Comparison of ENCODE assay signal across 11 mouse cellular contexts in the genomic region with DNA sequence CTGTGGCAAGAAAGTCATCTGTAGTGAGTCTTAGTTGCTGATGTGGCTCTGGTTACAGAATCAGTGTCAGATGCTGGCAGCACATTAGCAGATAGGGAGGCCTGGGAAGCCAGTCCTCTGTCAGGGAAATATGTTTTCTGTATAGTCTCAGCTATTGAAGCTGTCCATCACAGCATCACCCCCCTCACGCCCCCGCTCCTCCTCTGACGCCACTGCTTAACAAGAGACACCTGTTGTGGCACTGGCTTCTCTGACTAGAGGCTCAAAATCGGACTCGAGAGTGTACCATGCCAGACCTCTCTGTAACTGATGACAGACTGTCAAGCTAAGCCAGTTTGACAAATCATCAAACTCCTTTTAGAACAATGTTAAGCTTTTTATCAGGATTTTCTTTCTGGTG.
DNase-seq lines count a peak whose midpoint lies in the region; ATAC-seq and TF ChIP-seq lines count a peak whose summit lies in the region.
"Had no signal": no experiment of that assay in that cellular context is flagged by ENCODE, and none has a peak within 500 bp of the region (broad histone marks: within the 10 kb centered on the region; RNA-seq: fewer than 3 reads in every experiment).

No protein-coding gene starts in this region.

- peak; percentile 59 for ATAC-seq in intestine, embryonic 14.5 days (replicated peaks; ENCODE audit: low FRiP score, low TSS enrichment, low read depth)
- no peak for ATAC-seq in intestine, postnatal 0 days
- peak; percentile 27; the same call in 1 of the 2 replicates for ATAC-seq in heart, postnatal 0 days (ENCODE audit: insufficient read depth, low read depth)
- no peak for ATAC-seq in hindbrain, embryonic 11.5 days (ENCODE audit: low FRiP score)

- no peak overlapping the region for H3K4me2 ChIP-seq in intestine, embryonic 14.5 days (ENCODE audit: low read length)
- H3K4me2 ChIP-seq in intestine, postnatal 0 days (replicated peaks; ENCODE audit: low read depth): no peak overlapping the region
- H3K4me2 ChIP-seq in heart, postnatal 0 days (ENCODE audit: low read depth, low read length): no peak overlapping the region
- H3K4me2 ChIP-seq in hindbrain, embryonic 11.5 days (replicated peaks; ENCODE audit: low read depth, low read length): no peak overlapping the region
- H3K4me2 ChIP-seq: hindbrain, embryonic 14.5 days; neural tube, embryonic 13.5 days had no signal

- no peaks in the 10 kb centered on the region for H3K27me3 ChIP-seq in intestine, embryonic 14.5 days (replicated peaks; ENCODE audit: control insufficient read depth, insufficient read depth, low read length)
- no peaks in the 10 kb centered on the region for H3K27me3 ChIP-seq in intestine, postnatal 0 days (replicated peaks; ENCODE audit: control insufficient read depth, insufficient read depth, low read length)
- no peaks in the 10 kb centered on the region for H3K27me3 ChIP-seq in heart, postnatal 0 days (ENCODE audit: control insufficient read depth, insufficient read depth, low read length)
- no peaks in the 10 kb centered on the region for H3K27me3 ChIP-seq in hindbrain, embryonic 11.5 days (ENCODE audit: control insufficient read depth, insufficient read depth, low read length)
- H3K27me3 ChIP-seq: neural tube, embryonic 13.5 days had no signal

- 25% methylated on average over 5 of the region's 5 CpGs for WGBS in intestine, embryonic 14.5 days
- 55% methylated on average over 5 of the region's 5 CpGs for WGBS in intestine, postnatal 0 days
- 33% methylated on average over 5 of the region's 5 CpGs for WGBS in heart, postnatal 0 days
- 60% methylated on average over 5 of the region's 5 CpGs for WGBS in hindbrain, embryonic 11.5 days

- no peaks in the 10 kb centered on the region for H3K9me3 ChIP-seq in intestine, embryonic 14.5 days (ENCODE audit: control insufficient read depth, low read length)
- H3K9me3 ChIP-seq in intestine, postnatal 0 days (ENCODE audit: control insufficient read depth): no peaks in the 10 kb centered on the region
- no peaks in the 10 kb centered on the region for H3K9me3 ChIP-seq in heart, postnatal 0 days (replicated peaks; ENCODE audit: control insufficient read depth, low read length)
- H3K9me3 ChIP-seq in hindbrain, embryonic 11.5 days (ENCODE audit: control insufficient read depth, low read length): no peaks in the 10 kb centered on the region
- H3K9me3 ChIP-seq: neural tube, embryonic 13.5 days had no signal

- no peaks in the 10 kb centered on the region for H3K36me3 ChIP-seq in intestine, embryonic 14.5 days (ENCODE audit: control insufficient read depth, insufficient read depth, low read length)
- H3K36me3 ChIP-seq in intestine, postnatal 0 days (ENCODE audit: control insufficient read depth, insufficient read depth): no peaks in the 10 kb centered on the region
- no peaks in the 10 kb centered on the region for H3K36me3 ChIP-seq in heart, postnatal 0 days (replicated peaks; ENCODE audit: control insufficient read depth, insufficient read depth, low read length)
- no peaks in the 10 kb centered on the region for H3K36me3 ChIP-seq in hindbrain, embryonic 11.5 days (ENCODE audit: control insufficient read depth, insufficient read depth, low read length)
- H3K36me3 ChIP-seq: neural tube, embryonic 13.5 days had no signal

- H3K27ac ChIP-seq in intestine, embryonic 14.5 days (ENCODE audit: low read depth): peak overlapping the region; percentile 23
- no peak overlapping the region for H3K27ac ChIP-seq in intestine, postnatal 0 days (ENCODE audit: low read depth, low read length)
- no peak overlapping the region for H3K27ac ChIP-seq in heart, postnatal 0 days (ENCODE audit: low read depth)
- H3K27ac ChIP-seq in hindbrain, embryonic 11.5 days (ENCODE audit: low read depth, low read length): no peak overlapping the region
- H3K27ac ChIP-seq: hindbrain, embryonic 14.5 days; neural tube, embryonic 13.5 days had no signal

- no peak for TF ChIP-seq CTCF in intestine, postnatal 0 days (IDR thresholded peaks at IDR 0.05; ENCODE audit: low read depth)
- peak; percentile 9; the same call in 1 of the 2 replicates for TF ChIP-seq CTCF in heart, postnatal 0 days (IDR thresholded peaks at IDR 0.05; ENCODE audit: low read depth)

- peaks cover 27% of the 10 kb centered on the region for H3K4me1 ChIP-seq in intestine, embryonic 14.5 days (replicated peaks; ENCODE audit: control insufficient read depth, insufficient read depth, low read length)
- no peaks in the 10 kb centered on the region for H3K4me1 ChIP-seq in intestine, postnatal 0 days (replicated peaks; ENCODE audit: control insufficient read depth, insufficient read depth, low read length)
- no peaks in the 10 kb centered on the region for H3K4me1 ChIP-seq in heart, postnatal 0 days (ENCODE audit: control insufficient read depth, insufficient read depth)
- no peaks in the 10 kb centered on the region for H3K4me1 ChIP-seq in hindbrain, embryonic 11.5 days (replicated peaks; ENCODE audit: control insufficient read depth, insufficient read depth, low read length)

- TF ChIP-seq EP300 in heart, postnatal 0 days (IDR thresholded peaks at IDR 0.05; ENCODE audit: low read depth): no peak

- peak; percentile 64 for DNase-seq in intestine, embryonic 14.5 days (ENCODE audit: low spot score)
- DNase-seq in embryo, embryonic 9.5 days (ENCODE audit: extremely low spot score): peak; percentile 35
- no peak for DNase-seq in heart, postnatal 0 days (ENCODE audit: low spot score)
- peak; percentile 27 for DNase-seq in lung, postnatal 25 days (ENCODE audit: low spot score)
- DNase-seq in urinary bladder, postnatal 36 days (ENCODE audit: low spot score in 2 of 2): no peak
- no peak for DNase-seq in hindbrain, embryonic 11.5 days (ENCODE audit: low spot score)
- no peak for DNase-seq in urinary bladder, adult 18-20 months (ENCODE audit: low spot score in 2 of 2)
- DNase-seq: right cerebral cortex, postnatal 25 days had no signal

- H3K9ac ChIP-seq in intestine, embryonic 14.5 days (ENCODE audit: low read length): no peak overlapping the region
- no peak overlapping the region for H3K9ac ChIP-seq in intestine, postnatal 0 days (ENCODE audit: low read depth, low read length)
- H3K9ac ChIP-seq in heart, postnatal 0 days (replicated peaks; ENCODE audit: low read depth, low read length): no peak overlapping the region
- H3K9ac ChIP-seq in hindbrain, embryonic 11.5 days (ENCODE audit: low read depth, low read length): no peak overlapping the region
- H3K9ac ChIP-seq: hindbrain, embryonic 14.5 days; neural tube, embryonic 13.5 days had no signal

- no peak overlapping the region for H3K4me3 ChIP-seq in intestine, embryonic 14.5 days (ENCODE audit: low read depth, low read length)
- no peak overlapping the region for H3K4me3 ChIP-seq in intestine, postnatal 0 days (ENCODE audit: low read depth, low read length)
- H3K4me3 ChIP-seq in heart, postnatal 0 days (ENCODE audit: low read depth, low read length): no peak overlapping the region
- H3K4me3 ChIP-seq in hindbrain, embryonic 11.5 days (ENCODE audit: low read depth, low read length): no peak overlapping the region
- H3K4me3 ChIP-seq: neural tube, embryonic 13.5 days had no signal

Comparison
In these comparisons a context has a peak if more than half of its experiments do, and no peak if none do; other contexts are left out.
1. ATAC-seq: peak in intestine, embryonic 14.5 days (single experiment) and heart, postnatal 0 days (single experiment); none in intestine, postnatal 0 days (single experiment) and hindbrain, embryonic 11.5 days (single experiment).
2. DNase-seq: peak in intestine, embryonic 14.5 days (single experiment), embryo, embryonic 9.5 days (single experiment) and lung, postnatal 25 days (single experiment); none in heart, postnatal 0 days (single experiment), urinary bladder, postnatal 36 days (0 of 2), hindbrain, embryonic 11.5 days (single experiment) and urinary bladder, adult 18-20 months (0 of 2).